Mouse (Mus musculus): ENCODE data around the gene Ncoa7.

- no peak for TF ChIP-seq POLR2A (IDR thresholded peaks at IDR 0.05; ENCODE audit: low read depth, low read length)
- TF ChIP-seq CTCF (IDR thresholded peaks at IDR 0.05; ENCODE audit: extremely low read depth, insufficient read length, insufficient replicate concordance, low read depth, low read length): no peak
Measured at GRCm38 (mm10) chr10:30789521-30789920, 13.6 kb downstream of the Ncoa7 start.

Data from small intestine, adult 2 months (tissue).